Mouse (Mus musculus): ENCODE data around the gene Map2k2.
"Not testable (repeated sequence)": the region's sequence is repeated elsewhere in the genome, so short reads cannot be mapped to it uniquely, and the experiment has no call there.

Map2k2 gene

GRCm38 (mm10) chr10:81105565-81106112 is at the start of gene Map2k2:
Map2k2 (plus strand) TSS chr10:81105915.
- peak; percentile 98 to 99 for DNase-seq (ENCODE audit: inconsistent age in 2 of 2, low spot score in 1 of 2)

- peak in 1 of 2 experiments; percentile 63 for DNase-seq (ENCODE audit: inconsistent age in 2 of 2, low spot score in 1 of 2)
Observed at GRCm38 (mm10) chr10:81057406-81058130, 48.1 kb upstream of the Map2k2 start.

- DNase-seq (ENCODE audit: inconsistent age in 2 of 2, low spot score in 1 of 2) = peak in 1 of 2 experiments; percentile 75
Observed at GRCm38 (mm10) chr10:81058896-81059295, 46.8 kb upstream of the Map2k2 start.

- DNase-seq (ENCODE audit: inconsistent age in 2 of 2, low spot score in 1 of 2) = peak; percentile 99 to 100
Observed at GRCm38 (mm10) chr10:81059603-81060543, 45.8 kb upstream of the Map2k2 start, which contains the start of gene Sgta. Sgta (minus strand) TSS chr10:81060181.

- no peak for DNase-seq (ENCODE audit: inconsistent age in 2 of 2, low spot score in 1 of 2)
Observed at GRCm38 (mm10) chr10:81062710-81063109, 43.0 kb upstream of the Map2k2 start.

- DNase-seq (ENCODE audit: inconsistent age in 2 of 2, low spot score in 1 of 2) = not testable (repeated sequence)
Observed at GRCm38 (mm10) chr10:81064519-81064918, 41.2 kb upstream of the Map2k2 start.

- DNase-seq (ENCODE audit: inconsistent age in 2 of 2, low spot score in 1 of 2) = no peak
Observed at GRCm38 (mm10) chr10:81068706-81069105, 37.0 kb upstream of the Map2k2 start.

- peak; percentile 98 for DNase-seq (ENCODE audit: inconsistent age in 2 of 2, low spot score in 1 of 2)
Observed at GRCm38 (mm10) chr10:81069836-81070235, 35.9 kb upstream of the Map2k2 start, which contains the start of gene Thop1. Thop1 (plus strand) TSS chr10:81070035.

GRCm38 (mm10) chr10:81072290-81072689 is 33.4 kb upstream of the Map2k2 start:
- no peak for DNase-seq (ENCODE audit: inconsistent age in 2 of 2, low spot score in 1 of 2)

GRCm38 (mm10) chr10:81073464-81073863 is 32.3 kb upstream of the Map2k2 start:
- DNase-seq (ENCODE audit: inconsistent age in 2 of 2, low spot score in 1 of 2) = no peak

- DNase-seq (ENCODE audit: inconsistent age in 2 of 2, low spot score in 1 of 2) = peak in 1 of 2 experiments; percentile 35
Observed at GRCm38 (mm10) chr10:81075734-81076133, 30.0 kb upstream of the Map2k2 start.

- no peak for DNase-seq (ENCODE audit: inconsistent age in 2 of 2, low spot score in 1 of 2)
Observed at GRCm38 (mm10) chr10:81076356-81076755, 29.4 kb upstream of the Map2k2 start.

GRCm38 (mm10) chr10:81077916-81078315 is 27.8 kb upstream of the Map2k2 start:
- peak; percentile 83 to 87 for DNase-seq (ENCODE audit: inconsistent age in 2 of 2, low spot score in 1 of 2)

- DNase-seq (ENCODE audit: inconsistent age in 2 of 2, low spot score in 1 of 2) = no peak
Observed at GRCm38 (mm10) chr10:81080008-81080655, 25.6 kb upstream of the Map2k2 start.

- DNase-seq (ENCODE audit: inconsistent age in 2 of 2, low spot score in 1 of 2) = peak; percentile 75 to 93
Observed at GRCm38 (mm10) chr10:81082168-81082960, 23.4 kb upstream of the Map2k2 start.

GRCm38 (mm10) chr10:81087021-81087420 is 18.7 kb upstream of the Map2k2 start:
- DNase-seq (ENCODE audit: inconsistent age in 2 of 2, low spot score in 1 of 2) = peak in 1 of 2 experiments; percentile 46

- DNase-seq (ENCODE audit: inconsistent age in 2 of 2, low spot score in 1 of 2) = no peak
Observed at GRCm38 (mm10) chr10:81089216-81089615, 16.5 kb upstream of the Map2k2 start.

GRCm38 (mm10) chr10:81090621-81091020 is 15.1 kb upstream of the Map2k2 start:
- no peak for DNase-seq (ENCODE audit: inconsistent age in 2 of 2, low spot score in 1 of 2)

- peak; percentile 78 to 89 for DNase-seq (ENCODE audit: inconsistent age in 2 of 2, low spot score in 1 of 2)
Observed at GRCm38 (mm10) chr10:81092465-81093250, 13.1 kb upstream of the Map2k2 start.

Measured in adrenal gland, adult (tissue).